Mouse (Mus musculus) bone marrow, adult 2 months (tissue): ENCODE data around the gene Dlgap1.

Source experiments
- CTCF ChIP-seq: fragments of 200-500 bp; IDR thresholded peaks from 2 replicates; pipeline ENCODE4 v1.5.1; 2011; ENCODE audit warnings: low read length, control low read depth; ENCODE audit not compliant: control insufficient read depth, insufficient read depth
- POLR2A ChIP-seq: fragments of 200-500 bp; IDR thresholded peaks from 2 replicates; pipeline ENCODE4 v1.6.1; 2011; ENCODE audit warnings: low read depth, mild to moderate bottlenecking, control low read depth, low read length, borderline replicate concordance; ENCODE audit not compliant: control insufficient read depth

DNA sequence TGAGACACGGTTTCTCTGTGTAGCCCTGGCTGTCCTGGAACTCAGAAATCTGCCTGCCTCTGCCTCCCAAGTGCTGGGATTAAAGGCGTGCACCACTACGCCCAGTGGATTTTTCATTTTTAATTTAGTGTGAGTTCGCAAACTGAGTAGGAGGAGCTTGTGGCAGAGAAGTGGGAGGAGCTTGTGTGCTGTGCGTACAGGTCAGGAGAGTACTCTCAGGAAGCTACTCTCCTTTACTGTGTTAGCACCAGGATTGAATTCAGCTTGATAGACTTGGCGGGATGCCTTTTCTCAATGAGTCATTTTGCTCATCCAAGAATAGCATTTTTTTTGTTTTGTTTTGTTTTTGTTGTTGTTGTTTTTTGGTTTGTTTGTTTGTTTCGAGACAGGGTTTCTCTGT, 793.1 kb downstream of the Dlgap1 start:
- TF ChIP-seq CTCF: no peak
- TF ChIP-seq POLR2A: no peak
